Mouse (Mus musculus) CH12.LX (cell line): Measurements from ENCODE around the gene Olfr1417.

ENCODE experiments used
- CTCF ChIP-seq, 2 experiments: IDR thresholded peaks in 1 of 2; conservative IDR thresholded peaks in 1 of 2; 2 replicates each; pipeline ENCODE4 v1.5.1; 2011 to 2012; ENCODE audit warnings: low read depth in 2 of 2, low read length in 2 of 2, improper control_type of control experiment in 1 of 2, inconsistent platforms in 1 of 2, mild to moderate bottlenecking in 1 of 2, moderate library complexity in 1 of 2
- RAD21 ChIP-seq: IDR thresholded peaks from 2 replicates; pipeline ENCODE4 v1.6.1; 2011; ENCODE audit warnings: low read depth, mild to moderate bottlenecking, low read length, improper control_type of control experiment, moderate library complexity

DNA sequence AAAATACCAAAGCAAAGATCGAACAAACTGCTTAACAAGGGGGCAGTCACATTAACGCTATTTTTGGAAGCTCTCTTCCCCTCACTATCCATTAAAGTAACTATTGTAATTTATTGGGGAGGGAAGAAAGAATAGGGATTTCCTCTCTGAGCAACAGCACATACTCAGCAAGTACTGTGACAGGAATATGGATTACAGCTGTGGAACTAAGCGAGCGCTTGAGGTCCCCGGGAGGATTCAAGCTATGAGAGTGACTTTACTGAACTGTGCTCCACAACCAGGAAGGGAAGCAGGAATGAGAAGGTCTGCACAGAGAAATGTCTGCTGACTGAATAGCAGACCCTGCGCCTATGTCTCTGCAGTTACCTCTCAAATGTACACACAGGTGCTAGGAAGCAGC lies 50.1 kb downstream of the Olfr1417 start:
- TF ChIP-seq RAD21 (no peak), CTCF (conservative IDR thresholded peaks at IDR 0.05 in 1 of 2, IDR thresholded peaks at IDR 0.05 in 1 of 2; ENCODE audit: low read depth in 2 of 2, low read length in 2 of 2) (no peak)
